8 mouse cellular contexts compared by ENCODE assay signal in the genomic region with DNA sequence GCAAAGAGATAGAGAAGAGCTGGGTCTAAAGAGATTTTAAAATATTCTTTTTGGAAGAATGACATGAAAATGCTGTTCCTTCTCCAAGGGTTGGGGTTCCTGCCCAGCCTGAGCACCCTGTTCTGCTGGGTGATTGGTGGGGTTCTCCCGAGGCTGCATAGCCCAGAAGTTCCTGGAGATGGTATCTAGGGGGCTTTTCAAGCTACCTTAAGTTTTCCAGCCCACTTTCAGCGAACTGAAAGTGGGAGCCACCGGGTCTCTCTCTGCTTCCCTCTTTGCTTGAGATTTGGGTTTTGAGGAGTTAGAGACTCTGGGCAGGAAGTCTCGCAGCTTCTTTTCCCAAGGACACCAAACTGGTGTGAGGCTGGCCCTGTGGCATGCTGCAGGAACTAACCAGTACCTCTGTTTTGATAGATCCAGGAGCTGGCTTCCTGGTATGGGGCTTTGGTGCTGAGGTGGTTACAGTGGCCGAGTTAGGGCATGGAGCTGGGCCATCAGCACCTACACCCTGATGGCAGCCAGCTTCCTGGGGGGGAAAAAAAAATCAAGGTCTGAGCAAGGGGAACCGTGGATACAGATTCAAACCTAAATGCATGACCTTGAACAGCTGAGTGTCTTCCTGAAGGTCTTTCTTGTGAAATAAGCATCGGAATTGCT. TPM values are rescaled to one million over a fixed set of nuclear protein-coding genes. Genes with fewer than 3 reads are reported as not detected.
DNase-seq lines count a peak whose midpoint lies in the region; ATAC-seq and TF ChIP-seq lines count a peak whose summit lies in the region.

No protein-coding gene starts in this region.

- H3K27ac ChIP-seq in heart, embryonic 16.5 days (ENCODE audit: low read length) = peak overlapping the region; percentile 72
- peak overlapping the region; percentile 9; the same call in 1 of the 2 replicates for H3K27ac ChIP-seq in liver, embryonic 11.5 days (ENCODE audit: low read depth, low read length)

- peak overlapping the region; percentile 86 for H3K4me2 ChIP-seq in heart, embryonic 16.5 days (ENCODE audit: low read depth, low read length)
- peak overlapping the region; percentile 95 for H3K4me2 ChIP-seq in liver, embryonic 11.5 days

- H3K36me3 ChIP-seq in C2C12 (ENCODE audit: control insufficient read depth, insufficient read depth) = peaks cover 8% of the 10 kb centered on the region
- H3K36me3 ChIP-seq in E14TG2a.4 (ENCODE audit: insufficient read depth, low read length) = peaks cover 31% of the 10 kb centered on the region
- H3K36me3 ChIP-seq in heart, embryonic 16.5 days (ENCODE audit: control insufficient read depth, insufficient read depth) = no peaks in the 10 kb centered on the region; the same call in 1 of the 2 replicates
- 0 out of 2 replicates have a peak, but pooled peaks cover 3% of the 10 kb centered on the region for H3K36me3 ChIP-seq in liver, embryonic 11.5 days (ENCODE audit: control insufficient read depth, insufficient read depth, low read length)

- no peak for ATAC-seq in heart, embryonic 16.5 days (replicated peaks; ENCODE audit: extremely low read depth, insufficient read depth, low FRiP score)
- ATAC-seq in liver, embryonic 11.5 days (replicated peaks; ENCODE audit: low FRiP score) = no peak
- no peak for ATAC-seq in granulocyte monocyte progenitor cell, adult 5-6 weeks (replicated peaks; ENCODE audit: poor library complexity, severe bottlenecking)

- no peak for DNase-seq in liver, embryonic 11.5 days (ENCODE audit: low spot score)
- no peak for DNase-seq in c-Kit-positive CD71-positive TER-119-positive erythroid progenitor cells, embryonic 14.5 days (ENCODE audit: low spot score)
- DNase-seq in natural killer cell, adult 2 months (ENCODE audit: low spot score in 2 of 2) = no peak
- no peak for DNase-seq in cerebellum, adult 8-10 months

- peak overlapping the region; percentile 19 for H3ac ChIP-seq in C2C12 (ENCODE audit: control insufficient read depth, insufficient read length, low read depth)

- H3K9ac ChIP-seq in heart, embryonic 16.5 days (ENCODE audit: low read length) = peak overlapping the region; percentile 95
- H3K9ac ChIP-seq in liver, embryonic 11.5 days (ENCODE audit: low read depth, low read length) = peak overlapping the region; percentile 92

- H3K27me3 ChIP-seq in C2C12 (ENCODE audit: control insufficient read depth, insufficient read depth, insufficient read length) = no peaks in the 10 kb centered on the region
- H3K27me3 ChIP-seq in E14TG2a.4 (ENCODE audit: insufficient read depth, low read length) = no peaks in the 10 kb centered on the region
- no peaks in the 10 kb centered on the region for H3K27me3 ChIP-seq in heart, embryonic 16.5 days (ENCODE audit: control insufficient read depth, insufficient read depth, low read length)
- no peaks in the 10 kb centered on the region for H3K27me3 ChIP-seq in liver, embryonic 11.5 days (replicated peaks; ENCODE audit: control insufficient read depth, insufficient read depth, low read length)

- 44% methylated on average over 7 of the region's 7 CpGs for WGBS in heart, embryonic 16.5 days
- WGBS in liver, embryonic 11.5 days = 55% methylated on average over 7 of the region's 7 CpGs

- peaks cover 75% of the 10 kb centered on the region for H3K4me1 ChIP-seq in E14TG2a.4 (replicated peaks; ENCODE audit: low read depth, low read length)
- peaks cover 50% of the 10 kb centered on the region for H3K4me1 ChIP-seq in heart, embryonic 16.5 days (ENCODE audit: control insufficient read depth, insufficient read depth, low read length)
- peaks cover 62% of the 10 kb centered on the region for H3K4me1 ChIP-seq in liver, embryonic 11.5 days (replicated peaks; ENCODE audit: control insufficient read depth, insufficient read depth, low read length)

- H3K79me2 ChIP-seq in C2C12 (ENCODE audit: control insufficient read depth, insufficient read depth) = peaks cover 71% of the 10 kb centered on the region

- no peak for TF ChIP-seq CTCF in C2C12 (IDR thresholded peaks at IDR 0.05; ENCODE audit: control insufficient read depth, insufficient read depth, insufficient read length)
- TF ChIP-seq CTCF in E14TG2a.4 (conservative IDR thresholded peaks at IDR 0.05; ENCODE audit: low read length) = no peak

- no peaks in the 10 kb centered on the region for H3K9me3 ChIP-seq in E14TG2a.4 (ENCODE audit: low read length)
- H3K9me3 ChIP-seq in heart, embryonic 16.5 days (replicated peaks; ENCODE audit: control insufficient read depth, low read length) = no peaks in the 10 kb centered on the region
- H3K9me3 ChIP-seq in liver, embryonic 11.5 days (ENCODE audit: control insufficient read depth, low read length) = no peaks in the 10 kb centered on the region; the same call in 1 of the 2 replicates

- peak overlapping the region; percentile 62 for H3K4me3 ChIP-seq in C2C12 (ENCODE audit: insufficient read depth, poor library complexity, severe bottlenecking)
- H3K4me3 ChIP-seq in E14TG2a.4 (replicated peaks; ENCODE audit: low read length) = peak overlapping the region; percentile 90
- H3K4me3 ChIP-seq in heart, embryonic 16.5 days (ENCODE audit: low read length) = peak overlapping the region; percentile 87
- peak overlapping the region; percentile 91 for H3K4me3 ChIP-seq in liver, embryonic 11.5 days (ENCODE audit: low read depth, low read length)

- H3K79me3 ChIP-seq in C2C12 (ENCODE audit: low read depth) = peaks cover 62% of the 10 kb centered on the region

TF ChIP-seq in C2C12, 6 proteins besides CTCF, POLR2A, EP300 and RAD21:
- no peak for TF ChIP-seq FOSL1 (IDR thresholded peaks at IDR 0.05; ENCODE audit: insufficient read depth, low read length, poor library complexity, severe bottlenecking)
- TF ChIP-seq MYOG (IDR thresholded peaks at IDR 0.05; ENCODE audit: control insufficient read depth, extremely low read depth, insufficient read length) = no peak
- TF ChIP-seq MYOD1 (IDR thresholded peaks at IDR 0.05; ENCODE audit: control insufficient read depth, insufficient read length, low read depth) = no peak
- TF ChIP-seq MAX (IDR thresholded peaks at IDR 0.05) = no peak
- no peak for TF ChIP-seq USF1 (IDR thresholded peaks at IDR 0.05; ENCODE audit: low read depth)
- no peak for TF ChIP-seq CEBPB (IDR thresholded peaks at IDR 0.05; ENCODE audit: low read depth)

RNA-seq across cellular contexts. Expression of a gene that starts 2.2 kb away (rescaled TPM):
- 19.4 TPM for polyA plus RNA-seq in C2C12 (2012; fragmentation: generic; extraction: Trizol)
- polyA plus RNA-seq in heart, embryonic 16.5 days (2015; fragmentation: Nextera tagmentation; extraction: Ambion mirVana) = 7.2 and 8.1 TPM in 2 replicates
- polyA plus RNA-seq in liver, embryonic 11.5 days (2014; fragmentation: Nextera tagmentation; extraction: Ambion mirVana) = 6.9 and 7.7 TPM in 2 replicates
- total RNA-seq in granulocyte monocyte progenitor cell, adult 5-6 weeks (2014; fragmentation: Nextera tagmentation) = 17.4 and 22.1 TPM in 2 replicates
- total RNA-seq in granulocyte monocyte progenitor cell, adult 5-6 weeks (2017) = 9.9 and 14.6 TPM in 2 replicates

RNA-seq across cellular contexts. Expression of a gene that starts 18.5 kb away (rescaled TPM):
- polyA plus RNA-seq in C2C12 (2012; fragmentation: generic; extraction: Trizol) = 19.6 TPM
- 13.5 and 13.7 TPM in 2 replicates for polyA plus RNA-seq in heart, embryonic 16.5 days (2015; fragmentation: Nextera tagmentation; extraction: Ambion mirVana)
- 14.0 and 14.5 TPM in 2 replicates for polyA plus RNA-seq in liver, embryonic 11.5 days (2014; fragmentation: Nextera tagmentation; extraction: Ambion mirVana)
- 10.2 and 10.7 TPM in 2 replicates for total RNA-seq in granulocyte monocyte progenitor cell, adult 5-6 weeks (2014; fragmentation: Nextera tagmentation)
- 7.2 and 9.1 TPM in 2 replicates for total RNA-seq in granulocyte monocyte progenitor cell, adult 5-6 weeks (2017)
